Mouse (Mus musculus): ENCODE measurements around the gene Atp13a2. TPM values are rescaled to one million over a fixed set of nuclear protein-coding genes. Genes with fewer than 3 reads are reported as not detected.

Gene Atp13a2
- polyA plus RNA-seq, 1 experiment from 2014 or later, result 79.9 TPM

DNA sequence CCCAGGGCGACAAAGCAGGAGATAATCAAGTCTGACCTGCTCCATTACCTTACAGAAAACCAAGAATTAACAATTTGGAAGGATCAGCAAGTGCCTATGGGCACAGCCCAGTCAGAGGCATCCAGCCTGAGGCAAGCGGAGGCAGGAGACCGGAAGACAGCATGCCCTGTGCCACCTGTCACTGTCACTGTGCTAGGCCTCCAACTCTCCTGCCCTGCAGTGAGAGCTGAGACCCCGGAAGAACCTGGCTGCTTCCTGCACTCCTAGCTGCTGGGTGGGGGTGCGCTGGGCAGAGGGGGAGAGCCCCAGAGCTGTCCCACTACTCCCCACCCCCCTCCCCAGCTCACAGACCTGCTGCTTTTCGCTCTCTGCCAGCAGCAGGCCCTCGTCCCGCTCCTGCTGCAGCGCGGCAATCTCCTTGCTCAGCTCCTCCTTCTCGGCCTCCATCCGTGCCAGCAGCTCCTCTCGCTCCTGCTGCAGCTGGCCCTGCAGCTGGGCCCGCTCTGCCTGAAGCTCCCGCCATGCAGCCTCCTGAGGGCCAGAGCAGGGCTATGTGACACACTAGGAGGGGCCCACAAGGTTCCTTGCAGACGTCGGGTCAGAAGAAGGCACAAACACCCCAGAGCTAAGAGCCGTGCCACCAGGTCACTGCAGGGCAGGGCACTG is 44.0 kb downstream of the Atp13a2 start:
- no peaks in the 10 kb centered on the region for H3K9me3 ChIP-seq (replicated peaks; ENCODE audit: control insufficient read depth, low read length)
- DNase-seq (ENCODE audit: low spot score) (no peak), ATAC-seq (no peak)
- H3K27ac ChIP-seq (ENCODE audit: low read depth, low read length), result no peak overlapping the region
- no peaks in the 10 kb centered on the region for H3K4me1 ChIP-seq (ENCODE audit: control insufficient read depth, insufficient read depth, low read length)
- WGBS, result 83% methylated on average over 17 of the region's 18 CpGs
- H3K4me2 ChIP-seq (ENCODE audit: low read length), result no peak overlapping the region
- H3K4me3 ChIP-seq (ENCODE audit: low read depth, low read length), result no peak overlapping the region
- no peaks in the 10 kb centered on the region for H3K27me3 ChIP-seq (replicated peaks; ENCODE audit: control insufficient read depth, insufficient read depth, low read length)
- 0 out of 2 replicates have a peak overlapping the region, but pooled peaks have one; percentile 5 for H3K9ac ChIP-seq (ENCODE audit: low read length)
- H3K36me3 ChIP-seq (ENCODE audit: control insufficient read depth, insufficient read depth, low read length), result peaks cover 68% of the 10 kb centered on the region

DNA sequence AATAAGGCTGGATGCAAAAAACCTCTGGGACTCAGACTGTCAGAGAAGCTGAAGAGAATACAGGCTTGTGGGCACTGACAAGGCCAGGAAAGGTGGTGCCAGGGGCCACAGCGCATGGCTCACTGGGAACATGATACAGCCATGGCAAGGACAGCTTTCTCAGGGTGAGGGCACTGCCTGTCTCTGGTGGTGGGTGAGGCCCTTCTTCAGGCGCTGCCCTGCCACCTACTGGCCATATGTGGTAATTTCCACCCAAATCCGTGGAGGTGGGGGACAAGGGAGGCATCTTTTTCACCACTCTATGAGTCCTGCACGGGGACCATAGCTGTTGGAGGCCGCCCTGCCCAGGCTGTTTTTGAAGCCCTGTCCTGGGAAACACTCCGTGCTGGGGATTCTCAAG is 45.1 kb downstream of the Atp13a2 start:
- H3K4me3 ChIP-seq (ENCODE audit: low read depth, low read length), result no peak overlapping the region
- peaks cover 68% of the 10 kb centered on the region for H3K36me3 ChIP-seq (ENCODE audit: control insufficient read depth, insufficient read depth, low read length)
- peak; percentile 68 for ATAC-seq
- H3K4me1 ChIP-seq (ENCODE audit: control insufficient read depth, insufficient read depth, low read length), result no peaks in the 10 kb centered on the region
- H3K27ac ChIP-seq (ENCODE audit: low read depth, low read length), result no peak overlapping the region
- WGBS, result 14% methylated on average over 6 of the region's 6 CpGs
- no peak overlapping the region for H3K9ac ChIP-seq (ENCODE audit: low read length)
- H3K9me3 ChIP-seq (replicated peaks; ENCODE audit: control insufficient read depth, low read length), result no peaks in the 10 kb centered on the region
- peak; percentile 84 for DNase-seq (ENCODE audit: low spot score)
- H3K27me3 ChIP-seq (replicated peaks; ENCODE audit: control insufficient read depth, insufficient read depth, low read length), result no peaks in the 10 kb centered on the region
- H3K4me2 ChIP-seq (ENCODE audit: low read length), result no peak overlapping the region

DNA sequence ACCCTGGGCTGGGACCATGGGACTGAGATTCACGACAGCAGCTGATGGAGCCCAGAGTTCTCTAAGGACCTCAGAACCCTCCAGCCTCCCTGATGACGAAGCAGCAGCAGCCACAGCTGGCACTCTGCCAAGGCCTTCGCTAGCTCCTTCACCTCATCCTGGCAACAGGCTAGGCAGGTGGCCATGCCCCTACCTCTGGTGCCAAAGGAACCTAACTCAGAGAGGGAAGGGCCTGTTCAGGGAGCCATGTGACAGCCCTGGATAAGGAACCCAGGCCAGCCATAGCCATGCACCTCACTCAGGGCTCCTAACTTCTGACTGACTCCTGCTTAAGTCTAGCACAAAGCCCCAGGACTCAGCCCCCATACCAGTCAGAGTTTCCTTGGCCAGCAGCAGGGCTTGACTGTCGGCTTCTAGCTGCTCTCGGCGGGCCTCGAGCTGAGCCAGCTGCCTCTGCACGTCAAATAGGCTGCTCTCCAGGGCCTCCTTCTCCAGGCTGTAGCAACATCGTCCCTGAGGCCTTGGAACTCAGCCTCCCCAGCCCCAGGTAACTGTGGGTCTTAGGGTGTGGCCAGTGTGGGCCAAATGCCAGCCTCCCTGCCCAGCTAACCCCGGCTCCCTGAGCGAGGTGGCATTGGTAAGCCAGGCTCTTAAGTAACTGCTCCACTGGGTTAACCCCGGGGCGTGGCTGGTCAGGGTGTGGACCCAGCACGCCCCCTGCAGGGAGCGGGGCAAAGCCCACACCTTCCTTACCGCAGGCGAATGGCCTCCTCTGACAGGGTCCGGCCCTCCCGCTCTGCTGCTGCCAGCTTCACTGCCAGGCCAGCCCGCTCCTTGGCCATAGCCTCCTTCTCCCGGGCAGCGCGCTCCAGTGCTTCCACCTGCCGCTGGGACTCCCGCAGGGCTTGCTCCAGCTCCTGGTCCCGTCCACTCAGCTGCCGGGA is 47.2 kb downstream of the Atp13a2 start:
- no peak for DNase-seq (ENCODE audit: low spot score)
- H3K9ac ChIP-seq (ENCODE audit: low read length), result no peak overlapping the region

DNA sequence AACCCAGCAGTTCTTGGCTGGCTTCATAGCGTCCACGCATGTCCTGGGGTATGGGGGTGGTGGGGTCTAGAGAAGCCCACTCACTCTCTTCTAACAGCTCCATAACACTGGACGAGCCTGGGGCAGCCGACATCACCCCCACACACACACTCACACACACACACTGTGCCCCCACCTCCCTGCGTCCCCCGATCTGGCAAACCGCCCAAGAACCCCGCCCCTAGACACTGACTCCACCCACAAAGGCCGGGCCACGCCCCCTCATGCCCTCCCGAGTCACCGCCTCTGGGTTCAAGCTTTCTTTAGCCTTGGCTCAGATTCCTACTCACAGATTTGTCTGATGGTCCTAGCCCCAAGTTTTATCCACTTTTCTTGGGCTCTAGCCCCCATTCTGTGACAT is 54.4 kb downstream of the Atp13a2 start:
- Histone ChIP-seq H3K4me3 (ENCODE audit: low read depth, low read length) (no peak overlapping the region), H3K27ac (ENCODE audit: low read depth, low read length) (no peak overlapping the region), H3K9ac (ENCODE audit: low read length) (no peak overlapping the region), H3K4me2 (ENCODE audit: low read length) (no peak overlapping the region), H3K36me3 (ENCODE audit: control insufficient read depth, insufficient read depth, low read length) (peaks cover 71% of the 10 kb centered on the region), H3K4me1 (ENCODE audit: control insufficient read depth, insufficient read depth, low read length) (no peaks in the 10 kb centered on the region), H3K27me3 (replicated peaks; ENCODE audit: control insufficient read depth, insufficient read depth, low read length) (no peaks in the 10 kb centered on the region), H3K9me3 (replicated peaks; ENCODE audit: control insufficient read depth, low read length) (no peaks in the 10 kb centered on the region)
- ATAC-seq, result no peak
- DNase-seq (ENCODE audit: low spot score), result no peak
- WGBS, result 57% methylated on average over 12 of the region's 12 CpGs

More for the DNA sequence above, 47.2 kb downstream of the Atp13a2 start:
- WGBS, result 77% methylated on average over 27 of the region's 27 CpGs
- no peak for ATAC-seq
- Histone ChIP-seq H3K4me1 (ENCODE audit: control insufficient read depth, insufficient read depth, low read length) (no peaks in the 10 kb centered on the region), H3K36me3 (ENCODE audit: control insufficient read depth, insufficient read depth, low read length) (peaks cover 68% of the 10 kb centered on the region), H3K4me3 (ENCODE audit: low read depth, low read length) (no peak overlapping the region), H3K27ac (ENCODE audit: low read depth, low read length) (no peak overlapping the region), H3K27me3 (replicated peaks; ENCODE audit: control insufficient read depth, insufficient read depth, low read length) (no peaks in the 10 kb centered on the region), H3K9me3 (replicated peaks; ENCODE audit: control insufficient read depth, low read length) (no peaks in the 10 kb centered on the region), H3K4me2 (ENCODE audit: low read length) (no peak overlapping the region)

DNA sequence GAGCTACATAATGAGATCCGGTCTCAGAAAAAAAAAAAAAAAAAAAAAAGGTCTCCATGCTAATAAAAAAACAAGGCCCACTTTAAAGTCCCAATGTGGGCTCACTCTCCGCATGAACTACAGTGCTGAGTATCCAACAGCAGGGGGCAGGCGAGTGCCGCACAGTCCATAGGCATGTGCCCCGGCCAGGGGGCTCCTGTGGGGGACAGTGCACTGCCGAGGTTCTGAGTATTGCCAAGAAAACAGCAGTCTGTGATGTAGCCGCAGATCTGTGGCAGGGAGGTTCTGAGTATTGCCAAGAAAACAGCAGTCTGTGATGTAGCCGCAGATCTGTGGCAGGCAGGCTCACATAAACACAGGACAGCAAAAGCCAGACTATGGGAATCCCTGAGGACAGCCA is 58.1 kb downstream of the Atp13a2 start:
- Histone ChIP-seq H3K36me3 (ENCODE audit: control insufficient read depth, insufficient read depth, low read length) (peaks cover 44% of the 10 kb centered on the region), H3K4me3 (ENCODE audit: low read depth, low read length) (no peak overlapping the region), H3K9me3 (replicated peaks; ENCODE audit: control insufficient read depth, low read length) (no peaks in the 10 kb centered on the region), H3K27me3 (replicated peaks; ENCODE audit: control insufficient read depth, insufficient read depth, low read length) (no peaks in the 10 kb centered on the region), H3K4me2 (ENCODE audit: low read length) (no peak overlapping the region), H3K27ac (ENCODE audit: low read depth, low read length) (no peak overlapping the region), H3K4me1 (ENCODE audit: control insufficient read depth, insufficient read depth, low read length) (peaks cover 18% of the 10 kb centered on the region), H3K9ac (ENCODE audit: low read length) (no peak overlapping the region)
- ATAC-seq, result peak; percentile 64
- 12% methylated on average over 8 of the region's 8 CpGs for WGBS
- peak; percentile 82 for DNase-seq (ENCODE audit: low spot score)

DNA sequence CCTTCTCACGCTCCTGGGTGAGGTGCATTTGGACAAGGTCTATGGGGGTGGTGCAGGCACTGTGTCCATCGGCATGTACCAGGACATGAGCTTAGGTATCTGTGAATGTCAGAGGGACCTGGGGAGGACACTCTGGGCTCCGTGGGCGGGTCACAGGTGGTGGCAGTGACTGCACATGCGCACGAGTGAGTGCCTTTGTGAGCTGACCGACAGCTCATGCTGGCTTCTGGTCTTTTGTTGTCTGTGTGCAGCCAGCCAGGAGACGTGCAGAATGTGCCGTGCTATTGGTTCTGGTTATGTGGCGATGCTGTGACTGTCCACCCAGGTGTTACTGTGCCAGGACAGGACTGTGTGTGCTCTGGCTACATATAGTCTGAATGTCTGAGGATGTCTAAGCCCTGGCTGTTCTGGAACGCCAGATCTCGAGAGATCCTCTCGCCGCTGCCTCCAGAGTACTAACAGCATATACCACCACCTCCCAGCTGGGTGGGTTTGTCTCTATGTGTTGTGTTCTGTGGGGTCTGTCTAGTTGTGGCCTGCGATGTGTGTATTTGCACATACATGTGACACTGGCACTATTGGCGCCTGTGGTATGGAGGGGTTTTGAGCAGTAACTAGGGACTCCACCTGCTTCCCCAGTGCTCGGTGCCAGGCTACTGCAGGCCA is 62.3 kb downstream of the Atp13a2 start:
- no peaks in the 10 kb centered on the region for H3K9me3 ChIP-seq (replicated peaks; ENCODE audit: control insufficient read depth, low read length)
- WGBS, result 19% methylated on average over 17 of the region's 17 CpGs
- DNase-seq (ENCODE audit: low spot score) (peak; percentile 60), ATAC-seq (peak; percentile 13)
- no peak overlapping the region; the same call in 1 of the 2 replicates for H3K4me3 ChIP-seq (ENCODE audit: low read depth, low read length)
- H3K27me3 ChIP-seq (replicated peaks; ENCODE audit: control insufficient read depth, insufficient read depth, low read length), result no peaks in the 10 kb centered on the region
- peak overlapping the region; percentile 52 for H3K9ac ChIP-seq (ENCODE audit: low read length)
- H3K4me2 ChIP-seq (ENCODE audit: low read length), result peak overlapping the region; percentile 43
- peaks cover 43% of the 10 kb centered on the region for H3K4me1 ChIP-seq (ENCODE audit: control insufficient read depth, insufficient read depth, low read length)
- H3K27ac ChIP-seq (ENCODE audit: low read depth, low read length), result peak overlapping the region; percentile 97
- peaks cover 16% of the 10 kb centered on the region; the same call in 1 of the 2 replicates for H3K36me3 ChIP-seq (ENCODE audit: control insufficient read depth, insufficient read depth, low read length)

DNA sequence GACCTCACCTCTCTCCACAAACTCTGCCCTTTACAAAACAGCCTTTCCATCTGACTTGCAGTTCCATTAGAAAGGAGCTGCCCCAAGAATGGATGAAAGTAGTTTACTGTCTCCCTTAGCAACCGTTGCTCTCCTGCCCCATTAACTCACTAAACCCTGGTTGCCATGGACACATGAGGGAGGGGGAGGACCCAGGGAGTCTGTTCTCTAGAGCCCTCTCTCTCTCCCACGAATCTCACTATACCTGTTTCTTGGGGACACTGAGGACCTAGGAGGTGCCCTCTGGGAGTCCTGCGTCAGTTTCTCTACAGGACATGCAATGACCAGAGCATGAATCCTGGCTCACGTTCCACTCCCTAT is 62.8 kb downstream of the Atp13a2 start:
- ATAC-seq, result peak; percentile 69
- Histone ChIP-seq H3K27me3 (replicated peaks; ENCODE audit: control insufficient read depth, insufficient read depth, low read length) (no peaks in the 10 kb centered on the region), H3K4me1 (ENCODE audit: control insufficient read depth, insufficient read depth, low read length) (peaks cover 46% of the 10 kb centered on the region), H3K9ac (ENCODE audit: low read length) (peak overlapping the region; percentile 52), H3K36me3 (ENCODE audit: control insufficient read depth, insufficient read depth, low read length) (peaks cover 16% of the 10 kb centered on the region; the same call in 1 of the 2 replicates), H3K27ac (ENCODE audit: low read depth, low read length) (peak overlapping the region; percentile 97), H3K4me3 (ENCODE audit: low read depth, low read length) (no peak overlapping the region), H3K9me3 (replicated peaks; ENCODE audit: control insufficient read depth, low read length) (no peaks in the 10 kb centered on the region), H3K4me2 (ENCODE audit: low read length) (peak overlapping the region; percentile 43)
- DNase-seq (ENCODE audit: low spot score), result peak; percentile 96
- 12% methylated on average over 4 of the region's 4 CpGs for WGBS

DNA sequence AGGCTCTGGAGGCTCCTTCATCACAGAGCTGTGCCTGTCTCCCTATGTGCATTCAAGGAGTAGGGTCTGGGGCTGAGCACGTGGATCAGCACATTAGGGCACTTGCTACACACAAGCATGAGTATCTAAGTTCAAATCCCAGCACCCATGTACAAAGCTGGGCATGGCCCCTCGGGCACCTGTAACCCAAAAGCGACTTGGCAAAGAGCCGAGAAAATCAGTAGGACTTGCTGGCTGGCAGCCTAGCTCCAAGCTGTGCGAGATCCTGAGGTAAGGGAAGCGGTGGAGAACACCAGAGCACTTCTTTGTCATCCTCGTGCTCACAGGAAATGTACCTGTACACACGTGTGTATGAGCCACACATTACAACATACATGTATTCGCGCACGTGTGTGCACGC is 65.8 kb downstream of the Atp13a2 start:
- no peak overlapping the region for H3K4me3 ChIP-seq (ENCODE audit: low read depth, low read length)
- WGBS, result 56% methylated on average over 12 of the region's 12 CpGs
- no peaks in the 10 kb centered on the region for H3K27me3 ChIP-seq (replicated peaks; ENCODE audit: control insufficient read depth, insufficient read depth, low read length)
- no peak for ATAC-seq
- no peaks in the 10 kb centered on the region; the same call in 1 of the 2 replicates for H3K36me3 ChIP-seq (ENCODE audit: control insufficient read depth, insufficient read depth, low read length)
- H3K27ac ChIP-seq (ENCODE audit: low read depth, low read length), result peak overlapping the region; percentile 91
- peaks cover 46% of the 10 kb centered on the region for H3K4me1 ChIP-seq (ENCODE audit: control insufficient read depth, insufficient read depth, low read length)
- H3K4me2 ChIP-seq (ENCODE audit: low read length), result peak overlapping the region; percentile 53; the same call in 1 of the 2 replicates
- peak; percentile 58 for DNase-seq (ENCODE audit: low spot score)
- H3K9ac ChIP-seq (ENCODE audit: low read length), result peak overlapping the region; percentile 36; the same call in 1 of the 2 replicates
- H3K9me3 ChIP-seq (replicated peaks; ENCODE audit: control insufficient read depth, low read length), result no peaks in the 10 kb centered on the region

Measured in forebrain, embryonic 14.5 days (tissue).